Mouse (Mus musculus) CH12.LX (cell line): ENCODE measurements around the gene Snapc1. TPM values are rescaled to one million over a fixed set of nuclear protein-coding genes. Genes with fewer than 3 reads are reported as not detected.

ENCODE experiments used
- DNase-seq: peaks from one replicate; pipeline ENCODE4 v3.0.0-alpha.2; 2013; ENCODE audit errors: extremely low read depth
- H3K27ac ChIP-seq: 2 replicates; pipeline ENCODE4 v1.5.1; 2012; ENCODE audit warnings: low read depth, mild to moderate bottlenecking, control low read depth, moderate library complexity; ENCODE audit not compliant: insufficient read depth
- H3K27me3 ChIP-seq: replicated peaks from 2 replicates; pipeline ENCODE3; 2012; ENCODE audit warnings: inconsistent platforms
- H3K36me3 ChIP-seq, 2 experiments: replicated peaks in 1 of 2; 2 replicates each; pipeline versions ENCODE3 to v1.6.1; 2012; ENCODE audit warnings: inconsistent platforms in 1 of 2, low read length in 1 of 2, mild to moderate bottlenecking in 1 of 2, mixed read lengths in 1 of 2, moderate library complexity in 1 of 2; ENCODE audit not compliant: control insufficient read depth in 1 of 2, insufficient read depth in 1 of 2
- H3K4me1 ChIP-seq, 2 experiments: 2 replicates each; pipeline ENCODE4 v1.6.1; 2012; ENCODE audit warnings: inconsistent platforms in 1 of 2, moderate library complexity in 1 of 2; ENCODE audit not compliant: insufficient read depth in 2 of 2, control insufficient read depth in 1 of 2
- H3K4me2 ChIP-seq: 2 replicates; pipeline ENCODE4 v1.6.1; 2012; ENCODE audit warnings: low read depth, mild to moderate bottlenecking, control low read depth; ENCODE audit not compliant: poor library complexity, insufficient read depth, severe bottlenecking
- H3K4me3 ChIP-seq, 3 experiments: fragments of 150-350 bp in 1 of 3; sonication (generic) in 1 of 3; replicated peaks in 1 of 3; 2 replicates each; pipeline versions ENCODE3 to v1.5.1; 2011 to 2012; ENCODE audit warnings: low read depth in 2 of 3, low read length in 2 of 3, mild to moderate bottlenecking in 2 of 3, moderate library complexity in 2 of 3, control low read depth in 1 of 3, improper control_type of control experiment in 1 of 3, inconsistent platforms in 1 of 3, mixed read lengths in 1 of 3; ENCODE audit not compliant: poor library complexity in 1 of 3
- H3K79me2 ChIP-seq: replicated peaks from 2 replicates; pipeline ENCODE4 v1.6.1; 2012; ENCODE audit warnings: mild to moderate bottlenecking, moderate library complexity; ENCODE audit not compliant: control insufficient read depth, poor library complexity, insufficient read depth, severe bottlenecking; ENCODE audit errors: extremely low read depth
- H3K9ac ChIP-seq: 2 replicates; pipeline ENCODE4 v1.6.1; 2012; ENCODE audit warnings: low read depth, mild to moderate bottlenecking, control low read depth, moderate library complexity; ENCODE audit not compliant: insufficient read depth
- H3K9me3 ChIP-seq: replicated peaks from 2 replicates; pipeline ENCODE3; 2012; ENCODE audit warnings: low read length, inconsistent platforms, mixed read lengths
- BHLHE40 ChIP-seq: IDR thresholded peaks from 2 replicates; pipeline ENCODE4 v1.6.1; 2011; ENCODE audit warnings: mild to moderate bottlenecking, low read depth, low read length, improper control_type of control experiment
- CHD1 ChIP-seq: IDR thresholded peaks from 2 replicates; pipeline ENCODE4 v1.6.1; 2012; ENCODE audit warnings: low read depth, low read length, improper control_type of control experiment, inconsistent platforms
- CTCF ChIP-seq, 2 experiments: IDR thresholded peaks in 1 of 2; conservative IDR thresholded peaks in 1 of 2; 2 replicates each; pipeline ENCODE4 v1.5.1; 2011 to 2012; ENCODE audit warnings: low read depth in 2 of 2, low read length in 2 of 2, improper control_type of control experiment in 1 of 2, inconsistent platforms in 1 of 2, mild to moderate bottlenecking in 1 of 2, moderate library complexity in 1 of 2
- ELF1 ChIP-seq: IDR thresholded peaks from 2 replicates; pipeline ENCODE4 v1.6.1; 2014; ENCODE audit warnings: low read depth, mild to moderate bottlenecking, inconsistent platforms, low read length, improper control_type of control experiment
- EP300 ChIP-seq: IDR thresholded peaks from 2 replicates; pipeline ENCODE4 v1.6.1; 2011; ENCODE audit warnings: low read length, improper control_type of control experiment
- ETS1 ChIP-seq: conservative IDR thresholded peaks from 2 replicates; pipeline ENCODE4 v1.6.1; 2012; ENCODE audit warnings: low read depth, mild to moderate bottlenecking, inconsistent platforms, low read length, improper control_type of control experiment, moderate library complexity
- GABPA ChIP-seq: IDR thresholded peaks from 2 replicates; pipeline ENCODE4 v1.6.1; 2012; ENCODE audit warnings: low read depth, low read length, improper control_type of control experiment, inconsistent platforms; ENCODE audit not compliant: insufficient replicate concordance
- HCFC1 ChIP-seq: IDR thresholded peaks from 2 replicates; pipeline ENCODE4 v1.6.1; 2012; ENCODE audit warnings: low read depth, mild to moderate bottlenecking, inconsistent platforms, low read length, improper control_type of control experiment
- IRF4 ChIP-seq: IDR thresholded peaks from 2 replicates; pipeline ENCODE4 v1.6.1; 2014; ENCODE audit warnings: low read depth, mild to moderate bottlenecking, inconsistent platforms, low read length, improper control_type of control experiment
- JUN ChIP-seq: IDR thresholded peaks from 2 replicates; pipeline ENCODE4 v1.6.1; 2011; ENCODE audit warnings: low read depth, mild to moderate bottlenecking, low read length, improper control_type of control experiment, moderate library complexity; ENCODE audit not compliant: insufficient read depth
- JUND ChIP-seq: conservative IDR thresholded peaks from 2 replicates; pipeline ENCODE4 v1.6.1; 2011; ENCODE audit warnings: low read depth, low read length, improper control_type of control experiment
- MAFK ChIP-seq: IDR thresholded peaks from 2 replicates; pipeline ENCODE4 v1.6.1; 2011; ENCODE audit warnings: low read length, improper control_type of control experiment; ENCODE audit not compliant: insufficient replicate concordance
- MAX ChIP-seq: IDR thresholded peaks from 2 replicates; pipeline ENCODE4 v1.6.1; 2011; ENCODE audit warnings: low read length, improper control_type of control experiment
- MAZ ChIP-seq: IDR thresholded peaks from 2 replicates; pipeline ENCODE4 v1.6.1; 2012; ENCODE audit warnings: low read depth, mild to moderate bottlenecking, inconsistent platforms, low read length, improper control_type of control experiment, moderate library complexity
- MEF2A ChIP-seq: IDR thresholded peaks from 2 replicates; pipeline ENCODE4 v1.6.1; 2014; ENCODE audit warnings: low read depth, mild to moderate bottlenecking, inconsistent platforms, low read length, improper control_type of control experiment, borderline replicate concordance
- MXI1 ChIP-seq: IDR thresholded peaks from 2 replicates; pipeline ENCODE4 v1.6.1; 2011; ENCODE audit warnings: mild to moderate bottlenecking, low read depth, low read length, improper control_type of control experiment
- MYC ChIP-seq: IDR thresholded peaks from 2 replicates; pipeline ENCODE4 v1.6.1; 2011; ENCODE audit warnings: low read depth, mild to moderate bottlenecking, improper control_type of control experiment, low read length
- NELFE ChIP-seq: IDR thresholded peaks from 2 replicates; pipeline ENCODE4 v1.6.1; 2011; ENCODE audit warnings: low read depth, low read length, improper control_type of control experiment
- POLR2A ChIP-seq: IDR thresholded peaks from 2 replicates; pipeline ENCODE4 v1.6.1; 2011; ENCODE audit warnings: low read depth, mild to moderate bottlenecking, improper control_type of control experiment, low read length
- RAD21 ChIP-seq: IDR thresholded peaks from 2 replicates; pipeline ENCODE4 v1.6.1; 2011; ENCODE audit warnings: low read depth, mild to moderate bottlenecking, low read length, improper control_type of control experiment, moderate library complexity
- RCOR1 ChIP-seq: conservative IDR thresholded peaks from 2 replicates; pipeline ENCODE4 v1.6.1; 2012; ENCODE audit warnings: low read depth, mild to moderate bottlenecking, inconsistent platforms, low read length, improper control_type of control experiment
- TCF12 ChIP-seq: IDR thresholded peaks from 2 replicates; pipeline ENCODE4 v1.6.1; 2014; ENCODE audit warnings: low read depth, mild to moderate bottlenecking, inconsistent platforms, low read length, improper control_type of control experiment
- UBTF ChIP-seq: IDR thresholded peaks from 2 replicates; pipeline ENCODE4 v1.6.1; 2012; ENCODE audit warnings: low read depth, mild to moderate bottlenecking, inconsistent platforms, low read length, improper control_type of control experiment, moderate library complexity
- ZC3H11A ChIP-seq: IDR thresholded peaks from 2 replicates; pipeline ENCODE4 v1.6.1; 2012; ENCODE audit warnings: low read depth, mild to moderate bottlenecking, inconsistent platforms, low read length, improper control_type of control experiment
- ZNF384 ChIP-seq: IDR thresholded peaks from 2 replicates; pipeline ENCODE4 v1.6.1; 2012; ENCODE audit warnings: low read depth, low read length, improper control_type of control experiment, inconsistent platforms
- dilution Hi-C: fragments of 300-500 bp; cut with MboI; formaldehyde crosslinking; loops from 2 replicates; pipeline ENCODE4 v1.14.3; 2020; ENCODE audit warnings: low sequenced_read_pairs; ENCODE audit not compliant: extremely low pct_unique_long_range_greater_than_20kb, extremely low pct_ligation_motif_present
- in situ Hi-C: fragments of 300-500 bp; cut with MboI; formaldehyde crosslinking; loops from 3 replicates; pipeline ENCODE4 v1.14.3; 2019; ENCODE audit warnings: low sequenced_read_pairs, low pct_ligation_motif_present, low pct_unique_long_range_greater_than_20kb, mixed read lengths
- polyA plus RNA-seq: library from polyadenylated mRNA; unstranded; fragments of >175 nt; gene quantifications from 2 replicates; pipeline ENCODE4 v1.2.1, GENCODE M21; 2012; ENCODE audit warnings: low read depth; ENCODE audit not compliant: insufficient read length
- total RNA-seq, 2 experiments: library from RNA; depleted of rRNA; stranded (reverse); fragments of 300-350 nt in 1 of 2; fragments of >200 nt in 1 of 2; gene quantifications; 2 replicates each; pipeline ENCODE4 v1.2.3; 2012 to 2014

Snapc1 gene
- total and polyA plus RNA-seq, 3 experiments = 7.7 to 24.0 (median 9.7) TPM

GRCm38 (mm10) chr12:74002449-74002848 lies 38.2 kb downstream of the Snapc1 start:
- TF ChIP-seq MEF2A (no peak; the same call in 1 of the 2 replicates), ZC3H11A (no peak), CHD1 (no peak), POLR2A (no peak), JUND (no peak), MYC (0 out of 2 replicates have a peak, but pooled peaks have one; percentile 45), EP300 (peak; percentile 76; the same call in 1 of the 2 replicates), ZNF384 (no peak), ELF1 (no peak), GABPA (no peak), JUN (no peak), RCOR1 (0 out of 2 replicates have a peak, but pooled peaks have one; percentile 24), HCFC1 (no peak), NELFE (no peak), ETS1 (peak; percentile 54), RAD21 (no peak), MAZ (no peak), MAX (peak; percentile 69; the same call in 1 of the 2 replicates), MXI1 (no peak), UBTF (no peak), BHLHE40 (peak; percentile 72), MAFK (0 out of 2 replicates have a peak, but pooled peaks have one; percentile 27), CTCF (conservative IDR thresholded peaks at IDR 0.05 in 1 of 2, IDR thresholded peaks at IDR 0.05 in 1 of 2; ENCODE audit: low read depth in 2 of 2, low read length in 2 of 2) (no peak), TCF12 (peak; percentile 61), IRF4 (peak; percentile 85)
- TF ChIP-seq, all 38 proteins: peak for 9
- in situ Hi-C loops = loop anchor here (25.0 kb wide), 2 partner anchors 285 to 440 kb away; no protein-coding TSS in a partner anchor
- H3K9ac ChIP-seq = no peak overlapping the region

More at GRCm38 (mm10) chr12:74002449-74002848, 38.2 kb downstream of the Snapc1 start:
- H3K27ac ChIP-seq = no peak overlapping the region
- H3K4me1 ChIP-seq = peaks cover 8 to 13% of the 10 kb centered on the region in 2 experiments
- H3K36me3 ChIP-seq = no peaks in the 10 kb centered on the region
- peaks cover 2% of the 10 kb centered on the region for H3K9me3 ChIP-seq
- peak overlapping the region; percentile 2 for H3K4me2 ChIP-seq
- peak; percentile 48 for DNase-seq
- dilution Hi-C loops = no loop called here
- no peaks in the 10 kb centered on the region for H3K27me3 ChIP-seq
- no peaks in the 10 kb centered on the region for H3K79me2 ChIP-seq
- H3K4me3 ChIP-seq = no peak overlapping the region
